Mouse (Mus musculus) ES-E14 (cell line): ENCODE results near the gene Tgds.

ENCODE experiments used
- CHD2 ChIP-seq: IDR thresholded peaks from 2 replicates; pipeline ENCODE4 v1.6.1; 2014; ENCODE audit warnings: mild to moderate bottlenecking, low read depth, low read length, inconsistent platforms
- HCFC1 ChIP-seq: IDR thresholded peaks from 2 replicates; pipeline ENCODE4 v1.6.1; 2012; ENCODE audit warnings: low read length, inconsistent platforms, borderline replicate concordance; ENCODE audit not compliant: insufficient read depth
- ZNF384 ChIP-seq: IDR thresholded peaks from 2 replicates; pipeline ENCODE4 v1.6.1; 2012; ENCODE audit warnings: low read depth, low read length, inconsistent platforms

DNA sequence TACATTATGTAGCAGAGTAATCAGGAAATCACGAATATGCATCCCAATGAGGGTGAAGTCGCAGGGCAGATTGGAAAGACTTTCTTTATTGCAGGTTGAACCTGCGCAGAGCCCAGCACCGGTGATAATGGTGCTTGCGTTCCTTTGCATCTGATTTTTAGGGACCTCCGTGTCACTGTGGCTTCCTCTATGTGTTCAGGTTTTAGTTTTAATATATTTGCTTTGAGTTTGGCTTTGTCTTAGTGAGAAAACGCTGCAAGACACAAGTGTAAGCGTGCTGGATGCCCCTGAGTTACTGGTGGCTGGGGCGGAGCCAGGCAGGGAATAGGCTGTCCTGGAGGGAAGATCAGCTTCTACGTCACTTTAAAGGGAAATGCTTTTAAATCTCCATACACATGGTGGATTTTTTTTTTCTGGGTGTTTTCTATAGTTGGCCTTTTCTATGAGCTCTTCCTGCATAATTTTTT lies 48.2 kb upstream of the Tgds start:
- TF ChIP-seq ZNF384 (no peak), HCFC1 (no peak), CHD2 (no peak)
